Mouse (Mus musculus) left cerebral cortex, adult 11 months (tissue): ENCODE measurements around the gene Antxr1.

Experiments used
- DNase-seq: peaks from one replicate; pipeline ENCODE4 v3.0.0; 2022; ENCODE audit warnings: low spot score

Antxr1 gene

GRCm38 (mm10) chr6:87250701-87251100 lies 84.9 kb downstream of the Antxr1 start:
- no peak for DNase-seq

DNA sequence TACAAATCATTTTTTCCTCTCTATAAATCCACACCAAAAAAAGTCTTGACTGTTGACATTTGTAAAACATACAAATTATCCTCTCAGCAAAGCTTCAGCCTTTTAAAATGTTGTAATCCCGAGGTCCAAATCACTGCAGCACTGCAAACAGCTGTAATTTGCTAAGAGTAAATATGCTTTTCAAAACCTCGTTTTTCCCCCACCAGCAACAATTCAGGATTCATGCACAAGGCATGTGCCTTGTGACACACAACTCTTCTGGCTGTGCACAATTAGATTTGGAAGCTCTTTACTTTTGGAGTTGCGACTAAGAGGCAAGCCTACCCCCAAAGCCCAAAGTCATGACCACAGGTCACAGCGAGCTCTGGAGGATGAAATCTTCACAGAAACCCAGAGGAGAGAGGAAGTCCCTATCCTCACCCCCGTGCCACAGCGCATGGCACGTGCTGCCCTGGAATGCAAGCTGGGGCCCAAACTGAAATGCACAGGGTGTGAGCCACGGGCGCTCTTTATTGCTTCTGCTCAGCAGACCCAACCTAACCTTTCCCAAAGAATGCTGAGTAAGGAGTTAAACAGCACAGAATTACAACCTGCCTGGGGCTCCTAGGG lies 87.3 kb downstream of the Antxr1 start:
- no peak for DNase-seq

- DNase-seq, result no peak
Observed at GRCm38 (mm10) chr6:87244117-87245100, 91.2 kb downstream of the Antxr1 start.

DNA sequence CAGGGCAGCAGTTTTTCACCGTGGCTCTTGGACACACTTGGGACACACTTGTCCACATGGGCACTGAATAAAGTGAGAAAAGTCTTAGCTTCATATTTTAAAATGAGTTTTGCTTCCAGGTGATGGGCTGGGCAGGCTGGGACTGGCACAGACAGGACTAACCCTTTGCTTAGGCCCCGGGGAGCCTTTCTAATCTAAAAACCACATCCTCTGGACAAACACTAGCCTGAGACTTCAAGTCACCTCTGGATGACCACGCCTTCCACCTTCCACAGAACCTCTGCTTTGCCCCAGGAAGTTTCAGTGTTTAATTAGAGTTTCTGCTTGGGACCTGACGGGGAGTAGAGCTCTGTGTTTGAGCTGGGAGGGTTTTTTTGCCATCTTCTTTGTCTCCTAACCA lies 98.4 kb downstream of the Antxr1 start:
- DNase-seq, result no peak

DNA sequence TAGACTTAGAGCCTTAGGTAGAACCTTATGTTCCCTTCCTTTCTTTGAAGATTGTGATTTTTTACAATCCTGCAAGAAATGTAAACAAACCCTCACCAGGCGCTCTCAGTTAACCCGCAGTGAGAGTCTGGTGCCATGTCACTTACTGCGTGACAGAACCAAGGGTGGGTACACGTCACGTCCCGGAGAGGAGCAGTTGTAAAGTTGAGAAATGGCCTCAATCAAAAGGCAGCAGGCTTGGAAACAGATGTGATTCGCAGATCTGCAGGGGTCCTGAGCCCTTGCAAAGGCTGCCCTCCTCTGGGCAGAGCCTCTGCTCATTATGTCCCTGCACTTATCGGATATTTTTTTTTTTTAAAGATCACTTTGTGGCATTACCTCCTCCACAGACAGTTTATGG lies 99.6 kb downstream of the Antxr1 start:
- no peak for DNase-seq

- no peak for DNase-seq
Observed at GRCm38 (mm10) chr6:87233111-87233510, 102.5 kb downstream of the Antxr1 start.

DNA sequence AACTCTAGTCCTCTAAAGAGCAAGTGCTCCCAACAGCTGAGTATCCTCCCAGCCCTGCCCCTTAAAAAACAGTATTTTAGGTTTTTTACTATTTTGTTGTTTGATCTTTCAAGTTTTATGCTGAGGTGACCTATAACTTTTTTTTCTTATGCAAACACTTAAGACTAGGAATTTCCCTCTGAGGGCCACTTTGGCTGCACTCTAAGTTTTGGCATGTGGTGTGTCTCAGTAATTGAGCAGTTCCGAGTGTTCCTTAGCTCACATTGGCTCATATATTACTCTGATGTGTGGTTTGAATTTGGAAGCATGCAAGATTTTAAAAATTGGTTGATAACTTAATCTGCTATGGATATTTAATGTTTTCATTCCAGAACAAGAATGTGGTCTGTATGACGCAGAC lies 105.6 kb downstream of the Antxr1 start:
- DNase-seq, result no peak

DNA sequence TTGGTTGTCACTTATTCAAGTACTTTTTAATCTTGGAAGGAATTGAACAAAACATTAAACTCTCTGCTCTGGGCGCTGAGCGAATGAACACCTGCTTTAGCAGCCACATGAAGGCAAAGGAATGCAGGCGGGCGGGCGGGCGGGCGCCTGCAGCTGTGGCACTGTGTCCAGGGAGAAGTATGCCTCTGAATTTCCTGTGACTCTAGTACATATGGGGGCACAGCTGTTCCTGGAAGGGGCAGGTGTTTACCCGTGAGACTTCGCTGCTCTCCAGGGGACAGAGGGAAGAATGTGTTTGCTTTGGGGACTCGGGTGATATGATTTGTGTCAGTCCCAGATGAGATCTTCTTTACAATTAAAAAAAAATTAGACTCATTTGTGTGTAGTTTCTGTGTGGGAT lies 107.7 kb downstream of the Antxr1 start:
- no peak for DNase-seq

DNA sequence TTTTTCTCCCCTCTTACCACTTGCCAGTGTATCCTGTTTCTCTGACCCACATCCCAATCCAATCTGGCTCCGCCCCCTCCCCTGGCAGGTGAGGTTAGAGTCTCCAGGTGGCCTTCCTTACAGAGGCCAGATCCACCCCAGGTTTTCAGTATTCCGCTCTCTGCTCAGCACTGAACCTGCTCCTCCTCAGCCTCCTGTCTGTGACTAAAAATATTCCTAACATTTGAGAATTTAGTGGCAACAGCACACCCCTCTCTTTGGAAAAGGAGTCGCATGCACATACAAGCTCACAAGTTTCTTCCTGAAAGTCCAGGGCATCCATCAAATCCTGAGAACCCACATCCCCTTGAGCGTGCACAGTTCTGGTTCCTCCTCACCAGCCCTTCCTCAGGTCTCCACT lies 109.3 kb downstream of the Antxr1 start:
- DNase-seq, result no peak

DNA sequence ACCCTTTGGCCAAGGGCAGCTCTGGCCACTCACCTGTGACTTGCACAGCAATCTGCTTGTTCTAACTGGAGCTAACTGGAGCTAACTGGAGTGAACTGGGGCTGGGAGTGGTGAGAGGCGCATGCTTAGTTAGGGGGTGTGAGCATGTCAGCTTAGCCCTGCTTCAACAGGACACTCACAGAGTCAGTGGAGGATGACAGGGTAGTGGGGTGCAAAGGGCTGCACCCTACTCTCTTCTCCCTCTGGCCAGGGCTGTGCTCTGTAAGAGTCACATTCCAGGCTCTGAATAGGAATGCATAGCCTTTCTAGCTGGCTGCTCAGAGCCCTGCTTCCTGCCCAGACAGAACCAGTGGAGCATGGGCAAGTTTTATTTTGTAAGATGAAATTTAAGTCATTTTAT lies 110.3 kb downstream of the Antxr1 start:
- DNase-seq, result no peak

GRCm38 (mm10) chr6:87222854-87223631 lies 112.6 kb downstream of the Antxr1 start:
- no peak for DNase-seq

- no peak for DNase-seq
Observed at GRCm38 (mm10) chr6:87219061-87219992, 116.3 kb downstream of the Antxr1 start.

DNA sequence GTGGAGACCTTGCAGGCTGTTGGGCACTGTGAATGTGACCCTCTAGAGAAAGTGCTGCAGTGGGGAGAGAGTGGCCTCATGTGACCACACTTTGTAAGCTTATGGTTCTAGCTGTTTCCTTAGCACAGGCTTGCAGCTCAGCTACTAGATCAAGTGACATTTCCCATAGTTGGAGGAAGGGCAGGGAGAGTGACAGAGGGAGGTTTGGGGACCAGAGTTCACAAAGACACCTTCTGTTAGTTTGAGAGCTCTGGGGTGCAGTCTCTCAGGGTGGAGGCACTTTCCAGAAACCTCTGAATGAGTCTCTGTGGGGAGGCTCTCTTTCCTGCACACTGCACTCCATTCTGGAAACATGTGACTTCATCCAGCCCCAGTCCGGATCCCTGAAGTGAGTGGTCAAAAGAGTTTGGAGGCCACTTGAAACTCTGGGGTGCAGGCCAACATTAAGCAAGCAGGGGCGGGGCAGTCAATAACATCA lies 119.5 kb downstream of the Antxr1 start:
- no peak for DNase-seq

DNA sequence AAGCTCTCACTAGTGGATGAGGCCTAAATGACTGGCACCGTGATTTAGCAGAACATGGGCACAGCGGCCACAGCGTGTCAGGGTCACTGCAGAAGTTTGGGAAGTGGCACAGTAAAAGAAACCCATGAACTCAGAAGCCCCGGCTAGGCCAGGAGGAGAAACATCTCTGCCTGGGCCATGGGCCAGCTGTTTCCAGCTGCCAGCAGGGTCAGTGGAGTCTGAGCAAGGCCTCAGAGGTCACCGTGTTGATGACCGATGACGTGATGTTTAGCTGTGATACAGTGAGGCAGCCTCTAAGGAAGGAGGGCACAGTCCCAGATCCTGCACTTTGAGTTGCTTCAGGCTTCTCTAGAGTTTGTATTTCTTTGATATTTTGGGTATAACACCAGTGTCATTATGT lies 122.4 kb downstream of the Antxr1 start:
- no peak for DNase-seq

DNA sequence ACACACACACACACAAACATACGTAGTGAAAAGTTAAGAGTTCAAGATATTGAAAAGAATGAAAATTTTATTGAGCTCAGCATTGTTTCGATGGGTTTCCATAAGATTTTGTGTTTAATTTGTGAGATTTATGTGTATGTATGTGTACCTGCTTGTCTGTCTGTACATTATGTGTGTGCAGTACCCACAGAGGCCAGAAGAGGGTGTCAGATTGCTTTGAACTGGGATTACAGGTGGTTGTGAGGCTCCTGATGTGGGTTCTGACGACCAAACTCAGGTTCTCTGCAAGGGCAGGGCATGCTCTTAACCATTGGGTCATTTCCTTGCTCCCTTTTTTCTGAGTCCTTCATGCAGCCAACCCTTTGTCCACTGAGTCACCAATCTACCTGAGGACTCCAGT lies 124.1 kb downstream of the Antxr1 start:
- DNase-seq, result no peak

DNA sequence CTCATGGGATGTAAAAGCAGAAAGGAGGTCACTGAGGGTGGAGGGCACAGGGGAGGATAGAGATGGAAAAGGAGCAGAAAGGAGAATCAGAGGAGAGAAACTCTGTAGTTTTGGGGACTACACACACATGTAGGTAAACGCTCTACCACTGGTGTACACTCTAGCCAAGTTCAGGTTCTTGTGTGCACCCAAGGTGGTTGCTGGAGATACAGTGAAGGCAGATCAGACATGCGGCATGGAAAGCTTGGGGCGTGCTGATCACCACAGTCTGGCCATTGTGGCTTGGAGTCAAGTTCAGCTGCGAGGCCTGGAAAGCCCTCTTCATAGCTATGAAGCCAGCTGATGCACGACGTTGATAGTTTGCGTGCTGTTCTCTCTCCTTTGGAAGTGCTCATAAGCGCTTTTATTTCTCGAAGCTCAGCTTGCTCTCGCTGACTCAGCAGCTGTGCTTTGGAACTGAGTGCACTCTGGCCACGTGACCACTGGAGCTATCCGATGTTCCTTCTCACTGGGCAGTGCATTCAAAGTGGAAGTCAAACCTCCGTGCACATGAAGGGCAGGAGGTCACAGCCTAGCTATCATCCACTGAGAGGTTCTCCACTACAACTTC lies 128.1 kb downstream of the Antxr1 start:
- no peak for DNase-seq

DNA sequence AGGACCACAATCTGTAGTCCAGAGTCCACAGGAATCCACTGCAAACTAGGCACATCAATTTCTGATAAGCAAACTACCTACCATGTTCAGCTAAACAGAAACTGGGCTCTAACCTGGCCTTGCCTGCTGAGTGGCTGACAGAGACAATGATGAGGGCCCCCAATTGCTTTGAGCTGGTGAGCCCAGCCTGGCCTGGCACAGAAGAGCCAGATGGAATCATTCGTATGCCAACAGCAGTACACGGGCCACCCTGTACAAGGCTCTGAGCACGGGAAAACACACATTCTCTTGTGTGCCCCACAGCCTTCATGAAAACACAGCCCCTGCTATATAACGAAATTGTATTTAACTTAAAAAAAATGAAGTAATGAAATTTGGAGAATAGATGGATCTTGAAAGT lies 128.8 kb downstream of the Antxr1 start:
- DNase-seq, result no peak

DNA sequence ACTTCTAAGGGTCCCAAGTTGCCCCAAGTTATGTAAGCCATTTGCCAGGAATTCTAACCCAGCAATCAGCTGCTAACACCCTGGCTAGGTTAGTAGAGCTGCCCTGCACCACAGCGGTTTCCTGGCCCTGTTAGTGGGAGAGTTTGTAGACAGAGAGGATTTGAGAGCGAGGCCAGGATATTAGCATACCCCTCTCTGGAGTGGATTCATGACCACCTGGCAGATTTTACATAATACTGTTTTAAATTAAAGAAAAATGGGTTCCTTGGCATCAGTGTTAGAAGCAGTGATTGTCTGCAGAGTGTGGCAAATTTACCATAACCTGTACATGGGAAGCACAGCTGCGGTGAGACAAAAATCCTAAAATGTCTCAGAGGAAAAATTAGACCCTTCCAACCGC lies 132.2 kb downstream of the Antxr1 start:
- no peak for DNase-seq

DNA sequence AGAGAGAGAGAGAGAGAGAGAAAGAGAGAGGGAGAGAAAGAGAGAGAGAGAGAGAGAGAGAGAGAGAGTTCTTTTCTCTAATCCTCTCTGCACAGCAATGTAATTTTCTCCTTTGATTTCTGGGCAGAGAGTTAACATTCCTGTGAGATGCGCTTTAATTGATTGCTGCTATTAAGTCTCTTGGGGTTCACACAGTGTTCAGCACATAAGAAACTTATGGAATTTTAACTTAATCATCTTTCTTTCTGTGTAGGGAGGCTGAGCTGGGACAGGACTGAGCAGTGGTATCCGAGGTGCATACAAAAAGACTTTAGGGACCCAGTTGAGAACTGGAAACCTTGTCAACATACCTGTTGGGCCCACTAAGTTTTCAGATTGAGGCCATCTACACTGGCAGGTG lies 132.6 kb downstream of the Antxr1 start:
- DNase-seq, result no peak

GRCm38 (mm10) chr6:87202048-87202605 lies 133.5 kb downstream of the Antxr1 start:
- no peak for DNase-seq

GRCm38 (mm10) chr6:87189755-87190154 lies 145.9 kb downstream of the Antxr1 start:
- DNase-seq, result no peak
